Mouse (Mus musculus): ENCODE data around the gene Olfr1487. TPM values are rescaled to one million over a fixed set of nuclear protein-coding genes. Genes with fewer than 3 reads are reported as not detected.
"Not testable (repeated sequence)": the region's sequence is repeated elsewhere in the genome, so short reads cannot be mapped to it uniquely, and the experiment has no call there.

Olfr1487 gene
- polyA plus RNA-seq (2015; fragmentation: Nextera tagmentation; extraction: Ambion mirVana): not detected in 2 replicates

DNA sequence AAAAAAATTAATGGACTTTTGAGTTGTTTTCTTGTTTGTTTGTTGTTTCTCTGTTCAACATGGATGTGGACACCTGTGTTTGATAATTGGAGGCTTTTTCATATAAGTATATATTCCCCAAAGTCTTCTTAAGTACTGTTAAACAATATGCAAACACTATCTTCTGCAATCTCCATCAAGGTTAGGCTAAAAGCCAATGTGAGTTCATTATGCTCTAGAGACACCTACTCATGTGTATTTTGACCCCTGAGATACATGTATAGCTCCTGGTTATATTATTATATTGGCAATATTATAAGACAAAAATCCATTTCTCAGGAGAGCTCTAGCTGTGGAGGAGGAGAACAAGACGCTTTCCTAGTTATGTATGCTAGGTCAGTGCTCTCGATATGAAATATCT lies at the start of gene Olfr1487:
Gene Olfr1487, plus strand, starts transcription at position 301 of the 400 bp plus-strand sequence.
- not testable (repeated sequence) for H3K4me3 ChIP-seq (ENCODE audit: low read length); H3K4me2 ChIP-seq (ENCODE audit: low read depth, low read length); H3K9me3 ChIP-seq (ENCODE audit: control insufficient read depth, low read length); H3K27ac ChIP-seq (ENCODE audit: low read length); ATAC-seq; H3K36me3 ChIP-seq (ENCODE audit: control insufficient read depth, insufficient read depth, low read length); H3K9ac ChIP-seq (ENCODE audit: low read depth, low read length); H3K27me3 ChIP-seq (replicated peaks; ENCODE audit: control insufficient read depth, insufficient read depth, low read length); H3K4me1 ChIP-seq (ENCODE audit: control insufficient read depth, insufficient read depth, low read length)
- WGBS: 89% methylated on average over 2 of the region's 2 CpGs

DNA sequence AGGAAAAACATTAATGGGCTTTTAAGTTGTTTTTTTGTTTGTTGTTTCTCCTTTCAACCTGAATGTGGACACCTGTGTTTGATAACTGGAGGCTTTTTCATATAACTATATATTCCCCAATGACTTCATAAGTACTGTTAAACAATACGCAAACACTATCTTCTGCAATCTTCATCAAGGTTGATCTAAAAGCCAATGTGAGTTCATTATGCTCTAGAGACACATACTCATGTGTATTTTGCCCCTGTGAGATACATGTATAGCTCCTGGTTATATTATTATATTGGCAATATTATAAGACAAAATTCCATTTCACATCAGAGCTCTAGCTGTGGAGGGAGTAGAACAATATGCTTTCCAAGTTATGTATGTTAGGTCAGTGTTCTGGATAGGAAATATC lies 34.0 kb upstream of the Olfr1487 start, which contains the start of gene Olfr1484:
Gene Olfr1484, plus strand, starts transcription at position 301 of the 400 bp plus-strand sequence.
- Histone ChIP-seq H3K9ac (ENCODE audit: low read depth, low read length) (no peak within 1 kb of the TSS), H3K4me1 (ENCODE audit: control insufficient read depth, insufficient read depth, low read length) (no peaks in the 10 kb centered on the region), H3K36me3 (ENCODE audit: control insufficient read depth, insufficient read depth, low read length) (no peaks in the 10 kb centered on the region), H3K27me3 (replicated peaks; ENCODE audit: control insufficient read depth, insufficient read depth, low read length) (no peaks in the 10 kb centered on the region), H3K4me3 (ENCODE audit: low read length) (no peak within 1 kb of the TSS), H3K27ac (ENCODE audit: low read length) (no peak within 1 kb of the TSS), H3K4me2 (ENCODE audit: low read depth, low read length) (no peak within 1 kb of the TSS), H3K9me3 (ENCODE audit: control insufficient read depth, low read length) (no peaks in the 10 kb centered on the region)
- WGBS: 92% methylated on average over 1 of the region's 1 CpGs
- no peak for ATAC-seq

DNA sequence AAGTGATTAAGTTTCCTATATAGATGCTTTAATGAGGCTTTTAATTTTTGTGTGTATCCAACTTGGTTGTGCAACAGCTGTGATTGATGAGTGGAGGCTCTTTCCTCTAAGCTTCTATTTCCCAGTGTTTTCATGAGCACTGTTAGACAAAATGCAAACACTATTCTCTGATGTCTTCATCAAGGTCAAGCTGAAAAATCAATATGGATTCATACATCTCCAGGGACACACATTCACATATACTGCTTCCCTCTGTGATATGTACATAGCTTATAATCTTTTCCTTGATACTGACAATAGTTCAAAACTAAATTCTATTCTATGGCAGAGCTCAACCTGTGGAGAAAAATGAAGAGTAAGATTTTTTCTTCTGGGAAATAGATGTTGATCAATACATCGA lies 14.1 kb downstream of the Olfr1487 start, which contains the start of gene Olfr1489:
Gene Olfr1489, plus strand, starts transcription at position 301 of the 400 bp plus-strand sequence.
- 80% methylated on average over 1 of the region's 1 CpGs for WGBS
- Histone ChIP-seq H3K27ac (ENCODE audit: low read length) (no peak within 1 kb of the TSS), H3K36me3 (ENCODE audit: control insufficient read depth, insufficient read depth, low read length) (no peaks in the 10 kb centered on the region), H3K9me3 (ENCODE audit: control insufficient read depth, low read length) (no peaks in the 10 kb centered on the region), H3K9ac (ENCODE audit: low read depth, low read length) (no peak within 1 kb of the TSS), H3K27me3 (replicated peaks; ENCODE audit: control insufficient read depth, insufficient read depth, low read length) (no peaks in the 10 kb centered on the region), H3K4me1 (ENCODE audit: control insufficient read depth, insufficient read depth, low read length) (no peaks in the 10 kb centered on the region), H3K4me2 (ENCODE audit: low read depth, low read length) (no peak within 1 kb of the TSS), H3K4me3 (ENCODE audit: low read length) (no peak within 1 kb of the TSS)
- ATAC-seq: no peak

DNA sequence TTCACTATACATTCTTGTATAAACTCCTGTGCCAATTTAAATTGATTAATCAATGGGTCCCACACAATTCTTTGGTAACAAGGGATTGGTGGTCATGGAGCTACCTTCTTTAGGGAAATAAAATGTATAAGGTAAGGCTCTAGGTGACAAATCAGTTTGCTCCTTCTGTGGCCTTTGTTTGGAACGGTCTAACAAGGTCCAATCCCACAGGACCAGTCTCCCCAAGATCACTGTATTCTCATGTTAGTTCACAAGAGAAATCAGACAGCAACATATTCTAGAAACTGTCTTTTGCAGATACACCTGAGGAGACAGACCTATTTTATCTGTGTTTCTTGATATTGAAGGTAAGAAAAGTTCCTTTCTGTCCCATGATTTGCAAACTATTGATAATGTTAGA lies 33.6 kb downstream of the Olfr1487 start, which contains the start of gene Olfr1490:
Gene Olfr1490, plus strand, starts transcription at position 301 of the 400 bp plus-strand sequence.
- Histone ChIP-seq H3K4me1 (ENCODE audit: control insufficient read depth, insufficient read depth, low read length) (no peaks in the 10 kb centered on the region), H3K9me3 (ENCODE audit: control insufficient read depth, low read length) (no peaks in the 10 kb centered on the region), H3K9ac (ENCODE audit: low read depth, low read length) (no peak within 1 kb of the TSS), H3K4me2 (ENCODE audit: low read depth, low read length) (no peak within 1 kb of the TSS), H3K4me3 (ENCODE audit: low read length) (no peak within 1 kb of the TSS), H3K36me3 (ENCODE audit: control insufficient read depth, insufficient read depth, low read length) (no peaks in the 10 kb centered on the region), H3K27ac (ENCODE audit: low read length) (no peak within 1 kb of the TSS), H3K27me3 (replicated peaks; ENCODE audit: control insufficient read depth, insufficient read depth, low read length) (no peaks in the 10 kb centered on the region)
- 69% methylated on average over 1 of the region's 1 CpGs for WGBS
- ATAC-seq: no peak

Small RNA genes within 50 kb of the gene (microRNA-seq; reads per million reads assigned to microRNA genes)
- gene Gm22323 (not detected), gene Gm23931 (not detected)

Other genes with a start within 250 kb of the Olfr1487 start
- not detected in 2 replicates for gene Olfr1469, start 209.5 kb upstream of the Olfr1487 start, polyA plus RNA-seq (2015; fragmentation: Nextera tagmentation; extraction: Ambion mirVana)
- gene Olfr1471, start 174.0 kb upstream of the Olfr1487 start, polyA plus RNA-seq (2015; fragmentation: Nextera tagmentation; extraction: Ambion mirVana): not detected in 2 replicates
- not detected in 2 replicates for gene Olfr1472, start 161.3 kb upstream of the Olfr1487 start, polyA plus RNA-seq (2015; fragmentation: Nextera tagmentation; extraction: Ambion mirVana)
- not detected in 2 replicates for gene Olfr1474, start 147.8 kb upstream of the Olfr1487 start, polyA plus RNA-seq (2015; fragmentation: Nextera tagmentation; extraction: Ambion mirVana)
- not detected in 2 replicates for gene Olfr1475, start 137.2 kb upstream of the Olfr1487 start, polyA plus RNA-seq (2015; fragmentation: Nextera tagmentation; extraction: Ambion mirVana)
- not detected in 2 replicates for gene Olfr1477, start 116.8 kb upstream of the Olfr1487 start, polyA plus RNA-seq (2015; fragmentation: Nextera tagmentation; extraction: Ambion mirVana)
- gene Olfr1480, start 89.5 kb upstream of the Olfr1487 start, polyA plus RNA-seq (2015; fragmentation: Nextera tagmentation; extraction: Ambion mirVana): not detected in 2 replicates
- gene Olfr1484, start 33.9 kb upstream of the Olfr1487 start, polyA plus RNA-seq (2015; fragmentation: Nextera tagmentation; extraction: Ambion mirVana): not detected in 2 replicates
- not detected in 2 replicates for gene Olfr1489, start 14.2 kb downstream of the Olfr1487 start, polyA plus RNA-seq (2015; fragmentation: Nextera tagmentation; extraction: Ambion mirVana)
- not detected in 2 replicates for gene Olfr1490, start 33.7 kb downstream of the Olfr1487 start, polyA plus RNA-seq (2015; fragmentation: Nextera tagmentation; extraction: Ambion mirVana)
- gene Olfr1491, start 79.9 kb downstream of the Olfr1487 start, polyA plus RNA-seq (2015; fragmentation: Nextera tagmentation; extraction: Ambion mirVana): not detected in 2 replicates
- gene Olfr1493-ps1, start 105.9 kb downstream of the Olfr1487 start, polyA plus RNA-seq (2015; fragmentation: Nextera tagmentation; extraction: Ambion mirVana): not detected in 2 replicates
- gene Olfr1494, start 122.4 kb downstream of the Olfr1487 start, polyA plus RNA-seq (2015; fragmentation: Nextera tagmentation; extraction: Ambion mirVana): not detected in 2 replicates
- gene Olfr1495, start 147.2 kb downstream of the Olfr1487 start, polyA plus RNA-seq (2015; fragmentation: Nextera tagmentation; extraction: Ambion mirVana): not detected in 2 replicates
- not detected in 2 replicates for gene Olfr1496, start 160.5 kb downstream of the Olfr1487 start, polyA plus RNA-seq (2015; fragmentation: Nextera tagmentation; extraction: Ambion mirVana)
- gene Olfr1497, start 180.8 kb downstream of the Olfr1487 start, polyA plus RNA-seq (2015; fragmentation: Nextera tagmentation; extraction: Ambion mirVana): not detected in 2 replicates
- gene Olfr1499, start 202.1 kb downstream of the Olfr1487 start, polyA plus RNA-seq (2015; fragmentation: Nextera tagmentation; extraction: Ambion mirVana): not detected in 2 replicates
- gene Olfr1500, start 213.1 kb downstream of the Olfr1487 start, polyA plus RNA-seq (2015; fragmentation: Nextera tagmentation; extraction: Ambion mirVana): not detected in 2 replicates
- not detected in 2 replicates for gene Olfr1501, start 233.3 kb downstream of the Olfr1487 start, polyA plus RNA-seq (2015; fragmentation: Nextera tagmentation; extraction: Ambion mirVana)
- not detected in 2 replicates for gene Olfr1502, start 244.4 kb downstream of the Olfr1487 start, polyA plus RNA-seq (2015; fragmentation: Nextera tagmentation; extraction: Ambion mirVana)

Data from intestine, embryonic 16.5 days (tissue).